Mouse (Mus musculus) CH12.LX (cell line): ENCODE data around the gene Tnc. TPM values are rescaled to one million over a fixed set of nuclear protein-coding genes. Genes with fewer than 3 reads are reported as not detected.
A peak's percentile ranks its signal among the peaks of the same experiment; 100 is the strongest.

Source experiments
- DNase-seq: peaks from one replicate; pipeline ENCODE4 v3.0.0-alpha.2; 2013; ENCODE audit errors: extremely low read depth
- H3K27ac ChIP-seq: 2 replicates; pipeline ENCODE4 v1.5.1; 2012; ENCODE audit warnings: low read depth, mild to moderate bottlenecking, control low read depth, moderate library complexity; ENCODE audit not compliant: insufficient read depth
- H3K27me3 ChIP-seq: replicated peaks from 2 replicates; pipeline ENCODE3; 2012; ENCODE audit warnings: inconsistent platforms
- H3K36me3 ChIP-seq, 2 experiments: replicated peaks in 1 of 2; 2 replicates each; pipeline versions ENCODE3 to v1.6.1; 2012; ENCODE audit warnings: inconsistent platforms in 1 of 2, low read length in 1 of 2, mild to moderate bottlenecking in 1 of 2, mixed read lengths in 1 of 2, moderate library complexity in 1 of 2; ENCODE audit not compliant: control insufficient read depth in 1 of 2, insufficient read depth in 1 of 2
- H3K4me1 ChIP-seq, 2 experiments: 2 replicates each; pipeline ENCODE4 v1.6.1; 2012; ENCODE audit warnings: inconsistent platforms in 1 of 2, moderate library complexity in 1 of 2; ENCODE audit not compliant: insufficient read depth in 2 of 2, control insufficient read depth in 1 of 2
- H3K4me2 ChIP-seq: 2 replicates; pipeline ENCODE4 v1.6.1; 2012; ENCODE audit warnings: low read depth, mild to moderate bottlenecking, control low read depth; ENCODE audit not compliant: poor library complexity, insufficient read depth, severe bottlenecking
- H3K4me3 ChIP-seq, 3 experiments: fragments of 150-350 bp in 1 of 3; sonication (generic) in 1 of 3; replicated peaks in 1 of 3; 2 replicates each; pipeline versions ENCODE3 to v1.5.1; 2011 to 2012; ENCODE audit warnings: low read depth in 2 of 3, low read length in 2 of 3, mild to moderate bottlenecking in 2 of 3, moderate library complexity in 2 of 3, control low read depth in 1 of 3, improper control_type of control experiment in 1 of 3, inconsistent platforms in 1 of 3, mixed read lengths in 1 of 3; ENCODE audit not compliant: poor library complexity in 1 of 3
- H3K79me2 ChIP-seq: replicated peaks from 2 replicates; pipeline ENCODE4 v1.6.1; 2012; ENCODE audit warnings: mild to moderate bottlenecking, moderate library complexity; ENCODE audit not compliant: control insufficient read depth, poor library complexity, insufficient read depth, severe bottlenecking; ENCODE audit errors: extremely low read depth
- H3K9ac ChIP-seq: 2 replicates; pipeline ENCODE4 v1.6.1; 2012; ENCODE audit warnings: low read depth, mild to moderate bottlenecking, control low read depth, moderate library complexity; ENCODE audit not compliant: insufficient read depth
- H3K9me3 ChIP-seq: replicated peaks from 2 replicates; pipeline ENCODE3; 2012; ENCODE audit warnings: low read length, inconsistent platforms, mixed read lengths
- BHLHE40 ChIP-seq: IDR thresholded peaks from 2 replicates; pipeline ENCODE4 v1.6.1; 2011; ENCODE audit warnings: mild to moderate bottlenecking, low read depth, low read length, improper control_type of control experiment
- CTCF ChIP-seq, 2 experiments: IDR thresholded peaks in 1 of 2; conservative IDR thresholded peaks in 1 of 2; 2 replicates each; pipeline ENCODE4 v1.5.1; 2011 to 2012; ENCODE audit warnings: low read depth in 2 of 2, low read length in 2 of 2, improper control_type of control experiment in 1 of 2, inconsistent platforms in 1 of 2, mild to moderate bottlenecking in 1 of 2, moderate library complexity in 1 of 2
- ELF1 ChIP-seq: IDR thresholded peaks from 2 replicates; pipeline ENCODE4 v1.6.1; 2014; ENCODE audit warnings: low read depth, mild to moderate bottlenecking, inconsistent platforms, low read length, improper control_type of control experiment
- EP300 ChIP-seq: IDR thresholded peaks from 2 replicates; pipeline ENCODE4 v1.6.1; 2011; ENCODE audit warnings: low read length, improper control_type of control experiment
- ETS1 ChIP-seq: conservative IDR thresholded peaks from 2 replicates; pipeline ENCODE4 v1.6.1; 2012; ENCODE audit warnings: low read depth, mild to moderate bottlenecking, inconsistent platforms, low read length, improper control_type of control experiment, moderate library complexity
- GABPA ChIP-seq: IDR thresholded peaks from 2 replicates; pipeline ENCODE4 v1.6.1; 2012; ENCODE audit warnings: low read depth, low read length, improper control_type of control experiment, inconsistent platforms; ENCODE audit not compliant: insufficient replicate concordance
- HCFC1 ChIP-seq: IDR thresholded peaks from 2 replicates; pipeline ENCODE4 v1.6.1; 2012; ENCODE audit warnings: low read depth, mild to moderate bottlenecking, inconsistent platforms, low read length, improper control_type of control experiment
- IRF4 ChIP-seq: IDR thresholded peaks from 2 replicates; pipeline ENCODE4 v1.6.1; 2014; ENCODE audit warnings: low read depth, mild to moderate bottlenecking, inconsistent platforms, low read length, improper control_type of control experiment
- JUN ChIP-seq: IDR thresholded peaks from 2 replicates; pipeline ENCODE4 v1.6.1; 2011; ENCODE audit warnings: low read depth, mild to moderate bottlenecking, low read length, improper control_type of control experiment, moderate library complexity; ENCODE audit not compliant: insufficient read depth
- JUND ChIP-seq: conservative IDR thresholded peaks from 2 replicates; pipeline ENCODE4 v1.6.1; 2011; ENCODE audit warnings: low read depth, low read length, improper control_type of control experiment
- KAT2A ChIP-seq: IDR thresholded peaks from 2 replicates; pipeline ENCODE4 v1.6.1; 2012; ENCODE audit warnings: low read length, improper control_type of control experiment, inconsistent platforms; ENCODE audit not compliant: insufficient replicate concordance
- MAX ChIP-seq: IDR thresholded peaks from 2 replicates; pipeline ENCODE4 v1.6.1; 2011; ENCODE audit warnings: low read length, improper control_type of control experiment
- MAZ ChIP-seq: IDR thresholded peaks from 2 replicates; pipeline ENCODE4 v1.6.1; 2012; ENCODE audit warnings: low read depth, mild to moderate bottlenecking, inconsistent platforms, low read length, improper control_type of control experiment, moderate library complexity
- MEF2A ChIP-seq: IDR thresholded peaks from 2 replicates; pipeline ENCODE4 v1.6.1; 2014; ENCODE audit warnings: low read depth, mild to moderate bottlenecking, inconsistent platforms, low read length, improper control_type of control experiment, borderline replicate concordance
- MXI1 ChIP-seq: IDR thresholded peaks from 2 replicates; pipeline ENCODE4 v1.6.1; 2011; ENCODE audit warnings: mild to moderate bottlenecking, low read depth, low read length, improper control_type of control experiment
- NELFE ChIP-seq: IDR thresholded peaks from 2 replicates; pipeline ENCODE4 v1.6.1; 2011; ENCODE audit warnings: low read depth, low read length, improper control_type of control experiment
- PAX5 ChIP-seq: IDR thresholded peaks from 2 replicates; pipeline ENCODE4 v1.6.1; 2012; ENCODE audit warnings: low read length, inconsistent platforms, mixed read lengths
- POLR2AphosphoS2 ChIP-seq: IDR thresholded peaks from 2 replicates; pipeline ENCODE4 v1.6.1; 2011; ENCODE audit warnings: low read depth, low read length, improper control_type of control experiment
- SIN3A ChIP-seq: IDR thresholded peaks from 2 replicates; pipeline ENCODE4 v1.6.1; 2012; ENCODE audit warnings: low read length, improper control_type of control experiment, inconsistent platforms
- UBTF ChIP-seq: IDR thresholded peaks from 2 replicates; pipeline ENCODE4 v1.6.1; 2012; ENCODE audit warnings: low read depth, mild to moderate bottlenecking, inconsistent platforms, low read length, improper control_type of control experiment, moderate library complexity
- USF1 ChIP-seq: IDR thresholded peaks from 2 replicates; pipeline ENCODE4 v1.6.1; 2014; ENCODE audit warnings: low read depth, mild to moderate bottlenecking, inconsistent platforms, low read length, improper control_type of control experiment
- ZC3H11A ChIP-seq: IDR thresholded peaks from 2 replicates; pipeline ENCODE4 v1.6.1; 2012; ENCODE audit warnings: low read depth, mild to moderate bottlenecking, inconsistent platforms, low read length, improper control_type of control experiment
- ZKSCAN1 ChIP-seq: IDR thresholded peaks from 2 replicates; pipeline ENCODE4 v1.6.1; 2012; ENCODE audit warnings: low read depth, inconsistent platforms, low read length, improper control_type of control experiment, borderline replicate concordance
- dilution Hi-C: fragments of 300-500 bp; cut with MboI; formaldehyde crosslinking; loops from 2 replicates; pipeline ENCODE4 v1.14.3; 2020; ENCODE audit warnings: low sequenced_read_pairs; ENCODE audit not compliant: extremely low pct_unique_long_range_greater_than_20kb, extremely low pct_ligation_motif_present
- in situ Hi-C: fragments of 300-500 bp; cut with MboI; formaldehyde crosslinking; loops from 3 replicates; pipeline ENCODE4 v1.14.3; 2019; ENCODE audit warnings: low sequenced_read_pairs, low pct_ligation_motif_present, low pct_unique_long_range_greater_than_20kb, mixed read lengths
- polyA plus RNA-seq: library from polyadenylated mRNA; unstranded; fragments of >175 nt; gene quantifications from 2 replicates; pipeline ENCODE4 v1.2.1, GENCODE M21; 2012; ENCODE audit warnings: low read depth; ENCODE audit not compliant: insufficient read length
- total RNA-seq, 2 experiments: library from RNA; depleted of rRNA; stranded (reverse); fragments of 300-350 nt in 1 of 2; fragments of >200 nt in 1 of 2; gene quantifications; 2 replicates each; pipeline ENCODE4 v1.2.3; 2012 to 2014

The Tnc gene
- total and polyA plus RNA-seq, 3 experiments, result 0.13 to 1.2 TPM; not detected in 1

DNA sequence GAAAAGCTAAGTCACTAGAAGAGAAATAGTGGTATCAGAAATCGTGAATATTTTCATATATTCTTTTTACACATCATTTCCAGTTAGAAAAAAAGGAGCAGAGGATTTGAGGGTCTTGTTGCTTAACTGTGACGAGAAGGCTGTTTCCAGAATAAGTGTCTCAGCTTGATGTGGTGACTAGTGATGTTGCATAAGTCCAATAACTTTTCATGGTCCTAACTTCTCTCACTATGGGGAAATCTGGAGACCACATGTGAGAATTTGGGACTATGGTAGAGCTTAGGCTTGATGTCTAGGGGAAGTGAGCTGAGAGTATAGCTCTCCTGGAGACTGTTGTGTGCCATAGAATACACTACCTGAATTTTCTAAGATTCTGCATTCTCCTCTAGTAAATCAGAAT, 42.6 kb upstream of the Tnc start:
- Histone ChIP-seq H3K9ac (no peak overlapping the region), H3K4me2 (no peak overlapping the region), H3K36me3 (no peaks in the 10 kb centered on the region), H3K4me3 (no peak overlapping the region), H3K4me1 (peaks cover 0 to 11% of the 10 kb centered on the region in 2 experiments; a peak in 2 of 4 replicates), H3K79me2 (no peaks in the 10 kb centered on the region), H3K27me3 (no peaks in the 10 kb centered on the region), H3K27ac (no peak overlapping the region), H3K9me3 (no peaks in the 10 kb centered on the region)
- dilution Hi-C loops (no loop called here), in situ Hi-C loops (no loop called here)
- no peak for DNase-seq
- no peak for TF ChIP-seq MXI1
- TF ChIP-seq JUN, result no peak
- no peak for TF ChIP-seq CTCF (conservative IDR thresholded peaks at IDR 0.05 in 1 of 2, IDR thresholded peaks at IDR 0.05 in 1 of 2; ENCODE audit: low read depth in 2 of 2, low read length in 2 of 2)
- TF ChIP-seq UBTF, result no peak
- TF ChIP-seq GABPA, result no peak
- TF ChIP-seq USF1, result no peak
- no peak for TF ChIP-seq POLR2AphosphoS2
- TF ChIP-seq ZKSCAN1, result no peak
- no peak for TF ChIP-seq MEF2A
- no peak for TF ChIP-seq PAX5
- no peak for TF ChIP-seq HCFC1
- TF ChIP-seq MAX, result no peak
- no peak for TF ChIP-seq MAZ
- TF ChIP-seq ELF1, result no peak
- no peak for TF ChIP-seq NELFE
- TF ChIP-seq ZC3H11A, result no peak
- TF ChIP-seq SIN3A, result no peak
- TF ChIP-seq KAT2A, result no peak

DNA sequence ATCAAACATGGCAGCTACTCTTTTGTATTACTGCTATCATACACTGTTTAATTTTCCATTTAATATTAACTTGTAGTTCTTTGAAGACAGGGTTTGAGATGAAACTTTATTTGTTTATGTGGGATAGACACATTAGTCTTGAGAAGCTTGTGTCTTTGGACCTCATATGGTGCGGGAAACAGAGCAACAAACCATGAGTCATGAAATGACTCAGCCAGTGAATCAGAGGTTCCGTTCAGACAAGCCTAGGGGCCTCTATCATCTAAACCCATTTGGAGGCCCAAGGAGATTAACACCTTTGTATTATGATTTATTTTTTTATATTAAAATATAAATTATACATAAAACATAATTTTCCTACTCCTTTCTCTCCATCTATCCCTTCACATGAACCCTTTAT, 40.9 kb upstream of the Tnc start:
- DNase-seq, result peak; percentile 70
- H3K4me1 ChIP-seq, result peaks cover 0 to 10% of the 10 kb centered on the region in 2 experiments; a peak in 2 of 4 replicates
- H3K9me3 ChIP-seq, result no peaks in the 10 kb centered on the region
- H3K79me2 ChIP-seq, result no peaks in the 10 kb centered on the region
- H3K4me2 ChIP-seq, result no peak overlapping the region
- H3K27ac ChIP-seq, result no peak overlapping the region
- H3K36me3 ChIP-seq, result no peaks in the 10 kb centered on the region
- no peak overlapping the region for H3K9ac ChIP-seq
- no peaks in the 10 kb centered on the region for H3K27me3 ChIP-seq
- in situ Hi-C loops (no loop called here), dilution Hi-C loops (no loop called here)
- TF ChIP-seq IRF4 (peak; percentile 94), JUN (peak; percentile 97), JUND (peak; percentile 98), EP300 (peak; percentile 95), ETS1 (peak; percentile 70), ELF1 (no peak), BHLHE40 (peak; percentile 33; the same call in 1 of the 2 replicates), POLR2AphosphoS2 (no peak), GABPA (no peak)
- no peak overlapping the region for H3K4me3 ChIP-seq
